Mouse (Mus musculus) ovary, adult 18-20 months (tissue): ENCODE results near the gene Pigr.

Experiments used
- DNase-seq: peaks from one replicate; pipeline ENCODE4 v3.0.0; 2022; ENCODE audit warnings: low spot score, mixed read lengths

The Pigr gene

GRCm38 (mm10) chr1:130829906-130830830 is 3.7 kb downstream of the Pigr start:
- DNase-seq = no peak

DNA sequence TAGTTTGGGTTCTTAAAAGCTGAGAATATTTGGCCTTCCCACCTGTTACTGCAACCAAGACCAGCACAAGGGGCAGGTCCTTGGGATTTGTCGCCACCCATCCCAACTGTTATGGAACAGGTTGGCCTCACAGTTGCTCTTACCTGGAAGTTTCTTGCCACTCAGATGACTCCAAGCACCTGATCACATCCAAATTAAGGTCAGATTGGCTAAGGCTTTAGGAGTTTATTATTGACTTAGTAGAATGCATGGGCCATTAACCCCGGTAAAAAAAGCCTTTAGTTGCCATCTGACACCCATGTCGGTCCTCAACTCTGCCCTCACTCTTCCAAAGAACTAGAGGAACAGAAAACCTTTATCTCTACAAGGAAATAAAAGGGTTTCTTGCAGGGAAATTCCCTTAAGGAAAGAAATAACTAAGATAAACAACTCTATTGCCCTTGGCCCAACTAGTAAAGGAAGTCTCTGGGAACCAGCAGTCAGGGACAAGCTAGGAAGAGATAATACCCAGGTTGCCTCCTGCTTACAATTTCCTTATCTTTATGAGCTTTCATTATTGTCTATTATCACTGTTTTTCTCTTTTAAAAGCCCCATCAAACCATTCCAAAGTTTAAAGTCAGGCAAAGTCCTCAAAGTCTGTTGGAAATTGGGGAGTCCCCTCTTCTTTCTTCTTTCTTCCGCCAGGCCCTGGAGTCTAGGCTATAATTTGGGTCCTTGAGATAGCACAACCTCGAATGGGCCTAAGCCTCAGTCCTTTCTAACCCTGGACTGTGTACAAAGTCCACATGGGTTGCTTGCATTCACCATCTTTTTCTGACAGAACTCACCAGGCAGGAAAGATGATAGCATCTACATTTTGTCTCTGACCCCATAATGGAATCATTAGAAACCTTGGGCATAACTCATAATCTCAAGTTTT is 6.0 kb downstream of the Pigr start:
- no peak for DNase-seq

DNA sequence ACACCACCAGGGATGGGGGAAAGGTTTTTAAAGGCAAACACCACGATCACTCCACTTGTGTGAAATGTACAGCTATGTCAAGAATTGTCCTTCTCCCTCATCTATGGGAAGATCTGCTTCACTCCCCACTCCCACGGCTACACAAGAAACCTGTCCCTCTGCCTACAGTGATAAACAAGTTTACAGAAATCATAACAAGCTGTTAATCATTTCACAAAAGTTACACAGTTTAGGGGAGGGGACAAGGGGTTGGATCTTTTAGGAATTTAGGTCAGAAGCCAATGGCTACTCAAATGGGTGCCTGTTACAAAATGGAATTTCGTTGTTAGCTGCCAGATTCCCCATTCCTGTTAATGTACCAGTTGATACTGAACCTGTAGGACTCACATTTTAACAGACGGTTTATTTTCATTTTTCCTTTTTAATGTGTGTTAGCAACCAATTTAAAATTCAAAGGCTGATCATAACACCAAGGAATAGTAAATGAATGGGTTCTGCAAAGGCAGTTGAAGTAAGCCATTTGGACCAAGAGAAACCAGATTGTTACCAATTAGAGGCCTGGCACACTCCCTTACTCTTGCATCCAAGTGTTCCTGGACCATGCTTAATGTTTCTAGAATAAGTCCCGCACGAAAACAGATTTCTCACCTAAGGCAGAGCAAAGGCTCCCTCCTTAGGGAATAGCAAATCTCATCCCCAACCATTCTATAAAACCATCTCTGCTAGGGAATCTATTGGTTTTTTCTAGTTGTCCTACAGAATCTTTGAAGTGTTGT is 8.9 kb downstream of the Pigr start:
- no peak for DNase-seq

- no peak for DNase-seq
Measured at GRCm38 (mm10) chr1:130838288-130838687, 11.8 kb downstream of the Pigr start.

DNA sequence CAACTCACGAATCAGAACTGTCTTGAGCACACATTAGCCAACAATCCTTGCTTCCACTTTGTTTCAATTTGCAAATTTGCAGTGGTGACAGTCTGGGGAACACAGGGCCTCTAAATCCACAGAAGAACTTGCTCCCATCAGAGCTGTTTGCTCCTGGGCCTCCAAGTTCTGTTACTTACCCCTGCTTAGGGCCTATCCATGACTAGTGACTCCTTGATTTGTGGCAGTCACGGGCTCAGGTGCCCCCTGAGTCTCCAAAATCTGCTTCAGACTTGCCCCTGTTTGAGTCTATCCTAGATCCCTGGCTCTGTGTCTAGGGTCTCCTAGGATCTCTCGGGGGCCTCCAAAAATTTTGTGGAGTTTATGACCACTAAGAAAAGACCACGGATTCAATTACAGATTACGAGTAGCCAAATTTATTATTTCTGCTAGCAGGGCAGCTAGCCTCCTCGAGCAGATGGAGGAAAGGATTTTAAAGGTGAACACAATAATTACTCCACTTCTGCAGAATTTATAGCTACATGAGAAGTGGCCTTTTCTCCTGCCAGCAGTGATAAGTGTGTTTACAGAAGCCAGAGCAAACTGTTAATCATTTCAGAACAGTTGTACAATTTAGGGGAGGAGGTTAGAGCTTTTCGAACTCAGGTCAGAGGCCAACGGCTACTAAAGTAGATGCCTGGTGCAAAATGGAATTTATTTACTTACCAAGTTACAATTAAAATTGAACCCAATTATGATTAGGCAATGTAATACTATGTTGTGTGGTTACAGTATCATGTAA is 14.3 kb downstream of the Pigr start:
- DNase-seq = no peak

DNA sequence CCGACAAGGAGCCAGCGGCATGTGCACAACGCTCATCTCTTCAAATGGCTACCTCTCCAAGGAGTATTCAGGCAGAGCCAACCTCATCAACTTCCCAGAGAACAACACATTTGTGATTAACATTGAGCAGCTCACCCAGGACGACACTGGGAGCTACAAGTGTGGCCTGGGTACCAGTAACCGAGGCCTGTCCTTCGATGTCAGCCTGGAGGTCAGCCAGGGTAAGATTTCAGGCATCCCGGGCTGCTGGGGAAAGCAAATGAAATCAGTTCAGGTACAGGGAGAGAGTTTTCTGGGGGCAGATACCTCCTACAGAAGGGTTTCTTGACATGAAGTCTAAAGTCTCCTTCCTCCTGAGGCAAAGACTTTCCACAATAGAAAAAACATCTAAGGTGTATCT is 15.1 kb downstream of the Pigr start:
- DNase-seq = no peak

- DNase-seq = no peak
Measured at GRCm38 (mm10) chr1:130844516-130844915, 18.0 kb downstream of the Pigr start.

GRCm38 (mm10) chr1:130849530-130850214 is 23.2 kb downstream of the Pigr start:
- DNase-seq = no peak

DNA sequence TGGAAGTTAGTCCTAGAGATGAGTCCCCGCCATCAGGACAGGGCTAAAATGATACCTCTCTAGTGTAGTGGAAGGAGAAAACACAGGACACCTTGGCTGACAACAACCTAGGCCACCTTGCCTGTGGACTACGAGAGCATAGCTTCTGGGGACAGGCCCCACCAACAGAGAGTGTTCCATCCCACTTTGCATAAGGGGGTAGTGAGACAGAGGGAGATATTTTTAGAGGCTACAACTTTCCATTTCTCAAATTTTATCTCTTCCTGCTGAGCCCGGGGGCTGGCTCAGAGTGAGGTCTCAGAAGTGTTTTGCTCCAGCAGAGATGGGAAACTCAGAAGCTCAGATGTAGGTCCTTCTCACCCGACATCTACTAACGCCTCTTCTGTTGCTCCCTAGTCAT is 23.9 kb downstream of the Pigr start:
- DNase-seq = no peak

DNA sequence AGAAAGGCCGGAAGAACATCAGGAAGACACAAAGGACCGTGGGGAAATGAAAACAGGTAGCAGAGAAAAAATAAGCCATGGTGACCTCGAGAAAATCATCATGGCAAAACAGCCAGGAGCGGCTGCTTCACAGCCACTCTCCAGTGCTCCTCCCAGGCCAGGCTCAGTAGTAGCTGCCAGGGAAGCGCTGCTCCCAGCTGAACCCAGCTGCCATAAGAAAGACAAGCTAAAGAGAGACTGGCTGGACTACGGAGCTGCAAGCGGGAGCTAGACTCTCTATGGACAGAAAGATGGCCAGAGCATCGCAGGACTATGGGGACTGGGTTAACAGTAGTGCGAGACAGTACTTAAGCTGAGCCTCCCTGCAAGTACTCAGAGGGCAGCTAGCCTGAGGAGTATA is 28.3 kb downstream of the Pigr start:
- DNase-seq = no peak

DNA sequence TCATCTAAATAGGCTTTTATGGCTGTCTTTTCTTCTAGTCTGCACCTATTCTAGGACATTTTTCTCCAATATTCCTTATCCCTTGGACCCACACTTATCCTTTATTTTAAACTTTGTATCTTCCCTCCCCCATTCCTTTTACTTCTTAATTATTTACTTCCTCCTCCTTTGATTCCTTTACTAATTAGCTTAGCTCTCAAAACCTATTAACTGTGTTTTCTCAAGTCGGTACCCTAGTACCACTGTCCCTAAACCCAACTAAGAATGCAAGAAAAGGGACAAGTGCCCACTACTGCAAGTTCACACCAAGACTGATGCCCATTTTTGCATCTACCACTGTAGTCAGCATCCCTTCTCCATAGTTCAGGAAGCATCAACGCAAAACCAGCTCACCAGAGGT is 29.2 kb downstream of the Pigr start:
- no peak for DNase-seq

- DNase-seq = no peak
Measured at GRCm38 (mm10) chr1:130857456-130857855, 31.0 kb downstream of the Pigr start.

DNA sequence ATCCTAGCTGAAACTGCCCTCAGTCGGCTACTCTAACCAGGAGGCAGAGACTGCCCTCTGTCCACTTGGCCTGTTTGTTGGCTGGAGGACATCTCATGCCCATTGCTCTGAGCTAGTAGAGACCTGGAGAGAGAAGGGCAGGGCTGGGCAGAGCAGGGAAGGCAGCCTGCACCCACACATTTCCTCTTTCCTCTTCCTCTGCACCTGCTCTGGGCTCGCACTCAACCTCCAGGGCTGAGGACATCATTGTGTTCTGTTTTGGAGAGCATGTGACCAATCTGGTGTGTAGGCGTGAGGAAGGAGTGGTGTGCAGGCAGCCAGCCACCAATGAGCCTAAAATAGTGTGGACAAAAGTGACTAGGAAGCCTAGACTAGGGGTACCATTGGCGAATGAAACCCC is 37.8 kb downstream of the Pigr start:
- DNase-seq = no peak

DNA sequence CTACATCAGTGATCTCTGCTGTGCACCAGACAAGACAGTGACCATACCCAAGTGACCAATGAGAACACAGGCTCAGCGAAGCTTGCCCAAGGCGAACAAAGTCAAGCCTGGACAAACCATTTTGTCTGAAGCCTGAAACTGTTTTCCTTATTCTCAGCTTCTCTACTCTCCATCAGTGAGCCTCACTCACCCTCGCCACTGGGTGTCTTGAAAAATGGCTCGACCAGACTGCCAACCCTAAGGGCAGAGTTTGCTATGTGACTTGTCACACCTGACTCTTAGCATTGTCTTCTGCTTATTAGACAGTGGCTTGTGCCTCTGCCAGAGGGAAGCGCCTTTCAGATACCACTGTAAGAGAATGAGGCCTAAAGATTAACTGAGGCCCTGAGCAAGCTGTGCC is 38.3 kb downstream of the Pigr start:
- DNase-seq = no peak

GRCm38 (mm10) chr1:130865541-130866221 is 39.2 kb downstream of the Pigr start, which contains the start of gene Fcmr:
TSS of gene Fcmr (plus strand) at chr1:130865669.
- DNase-seq = no peak

GRCm38 (mm10) chr1:130872912-130873311 is 46.4 kb downstream of the Pigr start:
- no peak for DNase-seq

DNA sequence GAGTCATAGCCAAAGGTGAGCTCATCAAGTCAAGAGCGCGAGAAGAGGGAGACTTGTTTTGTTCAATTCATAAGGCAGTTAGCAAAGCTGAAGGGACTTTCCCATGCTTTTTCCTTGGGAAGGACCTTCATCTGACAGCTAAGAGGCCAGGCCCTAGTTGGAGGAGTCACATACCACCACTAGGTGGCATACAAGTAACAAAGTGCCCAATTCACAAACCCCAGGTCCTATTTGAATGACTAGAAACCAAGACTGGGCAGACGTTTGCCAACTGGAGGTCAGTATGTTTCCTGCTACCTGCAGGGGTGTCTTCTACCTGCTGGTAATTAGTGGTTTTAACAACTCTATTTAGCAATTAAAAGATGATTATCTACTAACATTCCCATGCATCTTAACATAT is 48.7 kb downstream of the Pigr start:
- peak; percentile 24 for DNase-seq

DNA sequence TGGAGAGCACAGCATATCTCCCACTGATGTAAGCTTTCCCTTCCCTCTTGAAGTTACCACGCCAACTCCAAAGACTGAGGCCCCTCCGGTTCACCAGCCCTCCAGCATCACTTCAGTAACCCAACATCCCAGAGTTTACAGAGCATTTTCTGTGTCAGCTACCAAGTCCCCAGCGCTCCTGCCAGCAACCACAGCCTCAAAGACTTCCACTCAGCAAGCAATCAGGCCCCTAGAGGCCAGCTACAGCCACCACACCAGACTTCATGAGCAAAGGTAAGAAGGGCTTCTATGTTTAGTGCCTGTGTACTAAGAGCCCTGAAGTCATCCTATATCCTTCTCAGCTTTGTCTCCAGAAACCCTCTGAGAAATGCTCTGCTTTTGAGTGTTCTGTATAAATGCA is 49.4 kb downstream of the Pigr start:
- DNase-seq = no peak

GRCm38 (mm10) chr1:130876931-130877509 is 50.5 kb downstream of the Pigr start:
- DNase-seq = no peak
